Mouse (Mus musculus): ENCODE results near the gene Actn1. TPM values are rescaled to one million over a fixed set of nuclear protein-coding genes. Genes with fewer than 3 reads are reported as not detected.
A peak's percentile ranks its signal among the peaks of the same experiment; 100 is the strongest.

Gene Actn1
- polyA plus RNA-seq, 1 experiment from 2014 or later, result 7.9 TPM

GRCm38 (mm10) chr12:80168178-80168686 is 91.9 kb downstream of the Actn1 start:
- peak; percentile 94 for DNase-seq
- Histone ChIP-seq H3K36me3 (ENCODE audit: control insufficient read depth, insufficient read depth, low read length) (peaks cover 12% of the 10 kb centered on the region), H3K27me3 (ENCODE audit: control insufficient read depth, insufficient read depth, low read length) (no peaks in the 10 kb centered on the region), H3K27ac (replicated peaks; ENCODE audit: low read depth, low read length) (peak overlapping the region; percentile 89), H3K4me2 (ENCODE audit: low read length) (peak overlapping the region; percentile 47), H3K4me3 (replicated peaks; ENCODE audit: low read depth, low read length) (peak overlapping the region; percentile 52), H3K9ac (replicated peaks; ENCODE audit: low read length) (peak overlapping the region; percentile 61), H3K9me3 (ENCODE audit: control insufficient read depth, low read length) (no peaks in the 10 kb centered on the region), H3K4me1 (ENCODE audit: control insufficient read depth, insufficient read depth, low read length) (no peaks in the 10 kb centered on the region)
- 15% methylated on average over 35 of the region's 35 CpGs for WGBS
- peak; percentile 90 for ATAC-seq (ENCODE audit: low FRiP score, low TSS enrichment)

- Histone ChIP-seq H3K27ac (replicated peaks; ENCODE audit: low read depth, low read length) (no peak overlapping the region), H3K36me3 (ENCODE audit: control insufficient read depth, insufficient read depth, low read length) (peaks cover 5% of the 10 kb centered on the region; the same call in 1 of the 2 replicates), H3K4me1 (ENCODE audit: control insufficient read depth, insufficient read depth, low read length) (no peaks in the 10 kb centered on the region), H3K9me3 (ENCODE audit: control insufficient read depth, low read length) (no peaks in the 10 kb centered on the region), H3K27me3 (ENCODE audit: control insufficient read depth, insufficient read depth, low read length) (no peaks in the 10 kb centered on the region), H3K4me3 (replicated peaks; ENCODE audit: low read depth, low read length) (no peak overlapping the region), H3K4me2 (ENCODE audit: low read length) (peak overlapping the region; percentile 47), H3K9ac (replicated peaks; ENCODE audit: low read length) (no peak overlapping the region)
- DNase-seq (no peak), ATAC-seq (ENCODE audit: low FRiP score, low TSS enrichment) (no peak)
- WGBS, result 88% methylated on average over 3 of the region's 3 CpGs
Measured at GRCm38 (mm10) chr12:80167321-80167720, 92.8 kb downstream of the Actn1 start.

GRCm38 (mm10) chr12:80166651-80167050 is 93.5 kb downstream of the Actn1 start:
- peaks cover 4% of the 10 kb centered on the region; the same call in 1 of the 2 replicates for H3K36me3 ChIP-seq (ENCODE audit: control insufficient read depth, insufficient read depth, low read length)
- WGBS, result 89% methylated on average over 4 of the region's 4 CpGs
- ATAC-seq (ENCODE audit: low FRiP score, low TSS enrichment), result no peak
- H3K27ac ChIP-seq (replicated peaks; ENCODE audit: low read depth, low read length), result no peak overlapping the region
- no peaks in the 10 kb centered on the region for H3K4me1 ChIP-seq (ENCODE audit: control insufficient read depth, insufficient read depth, low read length)
- H3K9ac ChIP-seq (replicated peaks; ENCODE audit: low read length), result no peak overlapping the region
- no peaks in the 10 kb centered on the region for H3K27me3 ChIP-seq (ENCODE audit: control insufficient read depth, insufficient read depth, low read length)
- DNase-seq, result no peak
- no peak overlapping the region for H3K4me2 ChIP-seq (ENCODE audit: low read length)
- H3K4me3 ChIP-seq (replicated peaks; ENCODE audit: low read depth, low read length), result no peak overlapping the region
- H3K9me3 ChIP-seq (ENCODE audit: control insufficient read depth, low read length), result no peaks in the 10 kb centered on the region

GRCm38 (mm10) chr12:80164526-80164925 is 95.6 kb downstream of the Actn1 start:
- H3K9me3 ChIP-seq (ENCODE audit: control insufficient read depth, low read length), result no peaks in the 10 kb centered on the region
- no peaks in the 10 kb centered on the region for H3K36me3 ChIP-seq (ENCODE audit: control insufficient read depth, insufficient read depth, low read length)
- no peaks in the 10 kb centered on the region for H3K27me3 ChIP-seq (ENCODE audit: control insufficient read depth, insufficient read depth, low read length)
- DNase-seq (no peak), ATAC-seq (ENCODE audit: low FRiP score, low TSS enrichment) (no peak)
- 96% methylated on average over 8 of the region's 8 CpGs for WGBS
- H3K4me3 ChIP-seq (replicated peaks; ENCODE audit: low read depth, low read length), result no peak overlapping the region
- H3K4me1 ChIP-seq (ENCODE audit: control insufficient read depth, insufficient read depth, low read length), result no peaks in the 10 kb centered on the region
- no peak overlapping the region for H3K27ac ChIP-seq (replicated peaks; ENCODE audit: low read depth, low read length)
- H3K4me2 ChIP-seq (ENCODE audit: low read length), result no peak overlapping the region
- H3K9ac ChIP-seq (replicated peaks; ENCODE audit: low read length), result no peak overlapping the region

- DNase-seq, result no peak
- Histone ChIP-seq H3K27ac (replicated peaks; ENCODE audit: low read depth, low read length) (no peak overlapping the region), H3K9ac (replicated peaks; ENCODE audit: low read length) (no peak overlapping the region), H3K36me3 (ENCODE audit: control insufficient read depth, insufficient read depth, low read length) (no peaks in the 10 kb centered on the region), H3K4me1 (ENCODE audit: control insufficient read depth, insufficient read depth, low read length) (no peaks in the 10 kb centered on the region), H3K27me3 (ENCODE audit: control insufficient read depth, insufficient read depth, low read length) (no peaks in the 10 kb centered on the region), H3K4me3 (replicated peaks; ENCODE audit: low read depth, low read length) (no peak overlapping the region), H3K9me3 (ENCODE audit: control insufficient read depth, low read length) (no peaks in the 10 kb centered on the region), H3K4me2 (ENCODE audit: low read length) (no peak overlapping the region)
- 72% methylated on average over 3 of the region's 3 CpGs for WGBS
- ATAC-seq (ENCODE audit: low FRiP score, low TSS enrichment), result no peak
Measured at GRCm38 (mm10) chr12:80162448-80162847, 97.7 kb downstream of the Actn1 start.

- ATAC-seq (ENCODE audit: low FRiP score, low TSS enrichment) (no peak), DNase-seq (peak; percentile 75)
- WGBS, result 5% methylated on average over 5 of the region's 5 CpGs
- Histone ChIP-seq H3K9me3 (ENCODE audit: control insufficient read depth, low read length) (no peaks in the 10 kb centered on the region), H3K4me1 (ENCODE audit: control insufficient read depth, insufficient read depth, low read length) (no peaks in the 10 kb centered on the region), H3K4me2 (ENCODE audit: low read length) (no peak overlapping the region), H3K9ac (replicated peaks; ENCODE audit: low read length) (no peak overlapping the region), H3K27me3 (ENCODE audit: control insufficient read depth, insufficient read depth, low read length) (no peaks in the 10 kb centered on the region), H3K27ac (replicated peaks; ENCODE audit: low read depth, low read length) (no peak overlapping the region), H3K36me3 (ENCODE audit: control insufficient read depth, insufficient read depth, low read length) (no peaks in the 10 kb centered on the region), H3K4me3 (replicated peaks; ENCODE audit: low read depth, low read length) (no peak overlapping the region)
Measured at GRCm38 (mm10) chr12:80157675-80158074, 102.5 kb downstream of the Actn1 start.

- WGBS, result 42% methylated on average over 10 of the region's 10 CpGs
Measured at GRCm38 (mm10) chr12:80153687-80154326, 106.4 kb downstream of the Actn1 start.

GRCm38 (mm10) chr12:80153078-80153477 is 107.1 kb downstream of the Actn1 start:
- Histone ChIP-seq H3K4me3 (replicated peaks; ENCODE audit: low read depth, low read length) (no peak overlapping the region), H3K4me2 (ENCODE audit: low read length) (no peak overlapping the region), H3K27ac (replicated peaks; ENCODE audit: low read depth, low read length) (no peak overlapping the region), H3K27me3 (ENCODE audit: control insufficient read depth, insufficient read depth, low read length) (no peaks in the 10 kb centered on the region), H3K36me3 (ENCODE audit: control insufficient read depth, insufficient read depth, low read length) (no peaks in the 10 kb centered on the region), H3K9ac (replicated peaks; ENCODE audit: low read length) (no peak overlapping the region), H3K9me3 (ENCODE audit: control insufficient read depth, low read length) (no peaks in the 10 kb centered on the region), H3K4me1 (ENCODE audit: control insufficient read depth, insufficient read depth, low read length) (no peaks in the 10 kb centered on the region)
- 91% methylated on average over 6 of the region's 6 CpGs for WGBS
- DNase-seq, result no peak
- ATAC-seq (ENCODE audit: low FRiP score, low TSS enrichment), result no peak

More at GRCm38 (mm10) chr12:80153687-80154326, 106.4 kb downstream of the Actn1 start:
- H3K4me1 ChIP-seq (ENCODE audit: control insufficient read depth, insufficient read depth, low read length), result no peaks in the 10 kb centered on the region
- no peak overlapping the region for H3K4me3 ChIP-seq (replicated peaks; ENCODE audit: low read depth, low read length)
- no peaks in the 10 kb centered on the region for H3K27me3 ChIP-seq (ENCODE audit: control insufficient read depth, insufficient read depth, low read length)
- ATAC-seq (ENCODE audit: low FRiP score, low TSS enrichment) (no peak), DNase-seq (peak; percentile 80)
- no peak overlapping the region for H3K4me2 ChIP-seq (ENCODE audit: low read length)
- H3K36me3 ChIP-seq (ENCODE audit: control insufficient read depth, insufficient read depth, low read length), result no peaks in the 10 kb centered on the region
- H3K9me3 ChIP-seq (ENCODE audit: control insufficient read depth, low read length), result no peaks in the 10 kb centered on the region
- no peak overlapping the region for H3K9ac ChIP-seq (replicated peaks; ENCODE audit: low read length)
- H3K27ac ChIP-seq (replicated peaks; ENCODE audit: low read depth, low read length), result no peak overlapping the region

- no peak overlapping the region for H3K27ac ChIP-seq (replicated peaks; ENCODE audit: low read depth, low read length)
- ATAC-seq (ENCODE audit: low FRiP score, low TSS enrichment) (no peak), DNase-seq (no peak)
- WGBS, result 92% methylated on average over 6 of the region's 6 CpGs
- no peaks in the 10 kb centered on the region for H3K9me3 ChIP-seq (ENCODE audit: control insufficient read depth, low read length)
- H3K4me1 ChIP-seq (ENCODE audit: control insufficient read depth, insufficient read depth, low read length), result no peaks in the 10 kb centered on the region
- H3K9ac ChIP-seq (replicated peaks; ENCODE audit: low read length), result no peak overlapping the region
- H3K36me3 ChIP-seq (ENCODE audit: control insufficient read depth, insufficient read depth, low read length), result no peaks in the 10 kb centered on the region
- no peak overlapping the region for H3K4me2 ChIP-seq (ENCODE audit: low read length)
- H3K27me3 ChIP-seq (ENCODE audit: control insufficient read depth, insufficient read depth, low read length), result no peaks in the 10 kb centered on the region
- no peak overlapping the region for H3K4me3 ChIP-seq (replicated peaks; ENCODE audit: low read depth, low read length)
Measured at GRCm38 (mm10) chr12:80151821-80152220, 108.3 kb downstream of the Actn1 start.

Data from midbrain, embryonic 14.5 days (tissue).